Mouse (Mus musculus) kidney, postnatal 0 days (tissue): ENCODE measurements around the gene Hivep1. TPM values are rescaled to one million over a fixed set of nuclear protein-coding genes. Genes with fewer than 3 reads are reported as not detected.

Source experiments
- ATAC-seq: fragments of 200-750 bp; cut with Nextera tagmentation; replicated peaks from 2 replicates; pipeline ENCODE4 v1.8.0; 2017; ENCODE audit warnings: low read depth, moderate number of reproducible peaks, moderate TSS enrichment, moderate library complexity; ENCODE audit not compliant: low FRiP score
- DNase-seq: peaks from one replicate; pipeline ENCODE4 v3.0.0-alpha.2; 2016; ENCODE audit warnings: low spot score
- H3K27ac ChIP-seq: fragments of 300-500 bp; sonication (generic); 2 replicates; pipeline ENCODE4 v1.5.1; 2014; ENCODE audit warnings: mild to moderate bottlenecking
- H3K27me3 ChIP-seq: fragments of 300-500 bp; sonication (generic); 2 replicates; pipeline ENCODE4 v1.6.1; 2014; ENCODE audit warnings: low read length, mixed read lengths; ENCODE audit not compliant: insufficient read depth
- H3K36me3 ChIP-seq: fragments of 300-500 bp; sonication (generic); 2 replicates; pipeline ENCODE4 v1.6.1; 2014; ENCODE audit warnings: low read length, mixed read lengths; ENCODE audit not compliant: insufficient read depth
- H3K4me1 ChIP-seq: fragments of 300-500 bp; sonication (generic); replicated peaks from 2 replicates; pipeline ENCODE4 v1.6.1; 2014; ENCODE audit warnings: antibody characterized with exemption, low read length, mixed read lengths; ENCODE audit not compliant: insufficient read depth
- H3K4me2 ChIP-seq: fragments of 300-500 bp; sonication (generic); 2 replicates; pipeline ENCODE4 v1.6.1; 2014; ENCODE audit warnings: mild to moderate bottlenecking, low read length, moderate library complexity, mixed read lengths
- H3K4me3 ChIP-seq: fragments of 300-500 bp; sonication (generic); replicated peaks from 2 replicates; pipeline ENCODE4 v1.5.1; 2014; ENCODE audit warnings: low read depth, low read length
- H3K9ac ChIP-seq: fragments of 300-500 bp; sonication (generic); 2 replicates; pipeline ENCODE4 v1.6.1; 2014; ENCODE audit warnings: low read depth, low read length
- H3K9me3 ChIP-seq: fragments of 300-500 bp; sonication (generic); replicated peaks from 2 replicates; pipeline ENCODE4 v1.6.1; 2016; ENCODE audit warnings: low read length, inconsistent platforms, mixed read lengths
- CTCF ChIP-seq: IDR thresholded peaks from 2 replicates; pipeline ENCODE4 v1.5.1; 2016; ENCODE audit warnings: antibody characterized with exemption, low read depth, mild to moderate bottlenecking, moderate library complexity
- WGBS: fragments of 180-500 bp; shearing (Covaris S2); extraction: QIAGEN DNeasy Blood & Tissue Kit; methylation state at CpG from one replicate; pipeline ENCODE4 v1.1.7; 2014; 5-methylcytosine and 5-hydroxymethylcytosine counted together
- polyA plus RNA-seq: library from polyadenylated mRNA; unstranded; fragments of >200 nt; fragmentation: Nextera tagmentation; extraction: Ambion mirVana; gene quantifications from 2 replicates; pipeline ENCODE4 v1.2.1, GENCODE M21; 2015

Hivep1 gene
- polyA plus RNA-seq, 1 experiment from 2014 or later, result 10.6 TPM

- Histone ChIP-seq H3K9ac (no peak overlapping the region), H3K36me3 (peaks cover 16% of the 10 kb centered on the region), H3K27me3 (no peaks in the 10 kb centered on the region), H3K9me3 (no peaks in the 10 kb centered on the region), H3K4me3 (no peak overlapping the region), H3K4me1 (no peaks in the 10 kb centered on the region), H3K27ac (no peak overlapping the region), H3K4me2 (no peak overlapping the region)
- 52% methylated on average over 3 of the region's 3 CpGs for WGBS
- DNase-seq (peak; percentile 61), ATAC-seq (no peak)
- TF ChIP-seq CTCF, result peak; percentile 79
Observed at GRCm38 (mm10) chr13:42174827-42175420, 123.1 kb downstream of the Hivep1 start.

GRCm38 (mm10) chr13:42182635-42183034 lies 130.8 kb downstream of the Hivep1 start:
- H3K27ac ChIP-seq, result no peak overlapping the region
- 83% methylated on average over 5 of the region's 5 CpGs for WGBS
- peaks cover 15% of the 10 kb centered on the region for H3K36me3 ChIP-seq
- H3K4me3 ChIP-seq, result no peak overlapping the region
- no peaks in the 10 kb centered on the region for H3K4me1 ChIP-seq
- no peaks in the 10 kb centered on the region for H3K9me3 ChIP-seq
- ATAC-seq (no peak), DNase-seq (no peak)
- no peak overlapping the region for H3K4me2 ChIP-seq
- TF ChIP-seq CTCF, result no peak
- no peak overlapping the region for H3K9ac ChIP-seq
- no peaks in the 10 kb centered on the region for H3K27me3 ChIP-seq

- no peak for DNase-seq
- Histone ChIP-seq H3K4me3 (no peak overlapping the region), H3K27ac (no peak overlapping the region), H3K9ac (no peak overlapping the region), H3K27me3 (no peaks in the 10 kb centered on the region), H3K4me1 (no peaks in the 10 kb centered on the region), H3K9me3 (no peaks in the 10 kb centered on the region), H3K36me3 (peaks cover 15% of the 10 kb centered on the region), H3K4me2 (no peak overlapping the region)
- no peak for ATAC-seq
- TF ChIP-seq CTCF, result no peak
- WGBS, result 94% methylated on average over 17 of the region's 17 CpGs
Observed at GRCm38 (mm10) chr13:42184131-42184530, 132.3 kb downstream of the Hivep1 start.

- DNase-seq, result no peak
Observed at GRCm38 (mm10) chr13:42193016-42193415, 141.2 kb downstream of the Hivep1 start.

GRCm38 (mm10) chr13:42195671-42196070 lies 143.8 kb downstream of the Hivep1 start:
- no peak for ATAC-seq
- no peaks in the 10 kb centered on the region for H3K4me1 ChIP-seq
- H3K9me3 ChIP-seq, result no peaks in the 10 kb centered on the region
- H3K27ac ChIP-seq, result no peak overlapping the region
- no peak for DNase-seq
- WGBS, result 93% methylated on average over 7 of the region's 7 CpGs
- no peak overlapping the region for H3K9ac ChIP-seq
- no peaks in the 10 kb centered on the region for H3K36me3 ChIP-seq
- H3K27me3 ChIP-seq, result no peaks in the 10 kb centered on the region
- TF ChIP-seq CTCF, result no peak
- H3K4me3 ChIP-seq, result no peak overlapping the region
- H3K4me2 ChIP-seq, result no peak overlapping the region

More at GRCm38 (mm10) chr13:42193016-42193415, 141.2 kb downstream of the Hivep1 start:
- TF ChIP-seq CTCF, result no peak
- Histone ChIP-seq H3K9me3 (no peaks in the 10 kb centered on the region), H3K4me3 (no peak overlapping the region), H3K9ac (no peak overlapping the region), H3K4me2 (no peak overlapping the region), H3K27me3 (no peaks in the 10 kb centered on the region), H3K36me3 (no peaks in the 10 kb centered on the region), H3K27ac (no peak overlapping the region), H3K4me1 (no peaks in the 10 kb centered on the region)
- 36% methylated on average over 9 of the region's 9 CpGs for WGBS
- ATAC-seq, result no peak

- H3K4me2 ChIP-seq, result no peak overlapping the region
- H3K9ac ChIP-seq, result no peak overlapping the region
- H3K9me3 ChIP-seq, result no peaks in the 10 kb centered on the region
- ATAC-seq (no peak), DNase-seq (no peak)
- no peaks in the 10 kb centered on the region for H3K27me3 ChIP-seq
- H3K27ac ChIP-seq, result no peak overlapping the region
- H3K4me3 ChIP-seq, result no peak overlapping the region
- TF ChIP-seq CTCF, result 0 out of 2 replicates have a peak, but pooled peaks have one; percentile 21
- no peaks in the 10 kb centered on the region for H3K4me1 ChIP-seq
- WGBS, result 92% methylated on average over 2 of the region's 2 CpGs
- H3K36me3 ChIP-seq, result no peaks in the 10 kb centered on the region
Observed at GRCm38 (mm10) chr13:42197656-42198055, 145.8 kb downstream of the Hivep1 start.

GRCm38 (mm10) chr13:42213556-42213955 lies 161.7 kb downstream of the Hivep1 start:
- Histone ChIP-seq H3K4me3 (no peak overlapping the region), H3K27ac (no peak overlapping the region), H3K4me2 (no peak overlapping the region), H3K4me1 (no peaks in the 10 kb centered on the region), H3K27me3 (no peaks in the 10 kb centered on the region), H3K9ac (no peak overlapping the region), H3K36me3 (no peaks in the 10 kb centered on the region), H3K9me3 (no peaks in the 10 kb centered on the region)
- no peak for TF ChIP-seq CTCF
- ATAC-seq (no peak), DNase-seq (no peak)
- 89% methylated on average over 6 of the region's 6 CpGs for WGBS
